Mouse (Mus musculus): Measurements from ENCODE around the gene Gm42791.

GRCm38 (mm10) chr5:148999802-149000201 lies 4.9 kb upstream of the Gm42791 start:
- TF ChIP-seq POLR2A (IDR thresholded peaks at IDR 0.05; ENCODE audit: control insufficient read depth, low read depth, low read length) (no peak), CTCF (IDR thresholded peaks at IDR 0.05; ENCODE audit: control insufficient read depth, insufficient read depth, insufficient replicate concordance, low read depth, low read length) (no peak)

Data from testis, adult 2 months (tissue).